Mouse (Mus musculus) leukemia stem cell, adult 10-12 weeks (primary cell): Measurements from ENCODE around the gene Sult2a1. TPM values are rescaled to one million over a fixed set of nuclear protein-coding genes. Genes with fewer than 3 reads are reported as not detected.

Experiments used
- polyA plus RNA-seq: library from polyadenylated mRNA; stranded (reverse); fragments of >175 nt; gene quantifications from 2 replicates; pipeline ENCODE4 v1.2.3, GENCODE M21; 2012; ENCODE audit warnings: low replicate concordance

Sult2a1 gene
- not detected in 2 replicates for polyA plus RNA-seq

GRCm38 (mm10) chr7:13837309-13837708 is at the start of gene Sult2a1:
Gene Sult2a1, minus strand, starts transcription at chr7:13837409.

Other genes with a start within 250 kb of the Sult2a1 start
- not detected in 2 replicates for gene Sult2a5, start 213.4 kb downstream of the Sult2a1 start, polyA plus RNA-seq
- gene Sult2a2, start 103.9 kb downstream of the Sult2a1 start, polyA plus RNA-seq = not detected in 2 replicates
- gene Sult2a4, start 152.2 kb upstream of the Sult2a1 start, polyA plus RNA-seq = not detected in 2 replicates